Comparison of ENCODE assay signal across 23 mouse cellular contexts in the genomic region with DNA sequence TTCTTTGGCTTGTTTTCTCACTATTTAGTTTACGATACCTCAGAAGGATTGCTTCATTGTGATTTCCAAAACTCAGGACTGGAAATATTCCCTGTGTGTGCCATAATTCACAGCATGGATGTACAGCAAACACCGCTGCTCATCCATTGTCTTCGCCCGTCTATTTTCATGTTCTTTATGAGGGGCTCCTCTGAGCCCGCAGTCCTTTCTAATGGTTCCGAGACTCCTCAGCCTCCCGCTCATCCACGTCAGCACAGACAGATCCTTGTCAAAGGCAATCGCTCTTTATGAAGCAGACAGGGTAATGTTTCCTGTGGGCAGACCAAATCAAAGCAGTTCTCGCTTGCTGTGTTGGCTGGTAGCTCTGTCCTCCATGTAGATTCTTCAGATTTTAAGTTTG.
DNase-seq lines count a peak whose midpoint lies in the region; ATAC-seq and TF ChIP-seq lines count a peak whose summit lies in the region.
"Had no signal": no experiment of that assay in that cellular context is flagged by ENCODE, and none has a peak within 500 bp of the region (broad histone marks: within the 10 kb centered on the region; RNA-seq: fewer than 3 reads in every experiment).

No protein-coding gene starts in this region.

- no peaks in the 10 kb centered on the region for H3K36me3 ChIP-seq in hindbrain, embryonic 13.5 days
- no peaks in the 10 kb centered on the region for H3K36me3 ChIP-seq in hindbrain, postnatal 0 days (ENCODE audit: insufficient read depth, low read length)
- H3K36me3 ChIP-seq in neural tube, embryonic 12.5 days: no peaks in the 10 kb centered on the region
- no peaks in the 10 kb centered on the region for H3K36me3 ChIP-seq in neural tube, embryonic 14.5 days (ENCODE audit: control insufficient read depth, insufficient read depth, low read length)
- H3K36me3 ChIP-seq: embryonic facial prominence, embryonic 10.5 days; embryonic facial prominence, embryonic 13.5 days; forebrain, embryonic 10.5 days; hindbrain, embryonic 10.5 days; hindbrain, embryonic 15.5 days had no signal

- H3K27ac ChIP-seq in hindbrain, embryonic 13.5 days: no peak overlapping the region
- H3K27ac ChIP-seq in hindbrain, postnatal 0 days: no peak overlapping the region
- H3K27ac ChIP-seq in neural tube, embryonic 12.5 days: no peak overlapping the region
- H3K27ac ChIP-seq in neural tube, embryonic 14.5 days (ENCODE audit: low read depth, low read length): no peak overlapping the region
- H3K27ac ChIP-seq: embryonic facial prominence, embryonic 10.5 days; embryonic facial prominence, embryonic 13.5 days; forebrain, embryonic 10.5 days; forebrain, embryonic 13.5 days; hindbrain, embryonic 10.5 days; hindbrain, embryonic 15.5 days had no signal

- 75% methylated on average over 10 of the region's 10 CpGs for WGBS in hindbrain, embryonic 13.5 days
- 65% methylated on average over 10 of the region's 10 CpGs for WGBS in hindbrain, postnatal 0 days
- 64% methylated on average over 10 of the region's 10 CpGs for WGBS in neural tube, embryonic 12.5 days
- WGBS in neural tube, embryonic 14.5 days: 45% methylated on average over 10 of the region's 10 CpGs

- H3K4me1 ChIP-seq in hindbrain, embryonic 13.5 days (replicated peaks): no peaks in the 10 kb centered on the region; the same call in 1 of the 2 replicates
- no peaks in the 10 kb centered on the region for H3K4me1 ChIP-seq in hindbrain, postnatal 0 days (ENCODE audit: insufficient read depth, low read length)
- no peaks in the 10 kb centered on the region for H3K4me1 ChIP-seq in neural tube, embryonic 12.5 days
- no peaks in the 10 kb centered on the region for H3K4me1 ChIP-seq in neural tube, embryonic 14.5 days (ENCODE audit: control insufficient read depth, insufficient read depth, low read length)
- H3K4me1 ChIP-seq: embryonic facial prominence, embryonic 10.5 days; embryonic facial prominence, embryonic 13.5 days; forebrain, embryonic 10.5 days; forebrain, embryonic 13.5 days; hindbrain, embryonic 10.5 days; hindbrain, embryonic 15.5 days had no signal

- TF ChIP-seq CTCF in hindbrain, postnatal 0 days (IDR thresholded peaks at IDR 0.05; ENCODE audit: low read depth): no peak

- ATAC-seq in hindbrain, embryonic 13.5 days (ENCODE audit: low FRiP score): peak; percentile 24; the same call in 1 of the 2 replicates
- no peak for ATAC-seq in hindbrain, postnatal 0 days
- ATAC-seq in neural tube, embryonic 12.5 days (ENCODE audit: low FRiP score, low read depth): 0 out of 2 replicates have a peak, but pooled peaks have one; percentile 21
- peak; percentile 85; the same call in 1 of the 2 replicates for ATAC-seq in neural tube, embryonic 14.5 days (ENCODE audit: low read depth)
- ATAC-seq in erythroblast, adult 5-6 weeks (replicated peaks; ENCODE audit: low FRiP score, poor library complexity, severe bottlenecking): no peak
- ATAC-seq: CD4-positive, CD25-positive, alpha-beta regulatory T cell, adult 4 months; forebrain, embryonic 13.5 days; forebrain, embryonic 16.5 days; intestine, postnatal 0 days had no signal

- H3K9me3 ChIP-seq in hindbrain, embryonic 13.5 days: no peaks in the 10 kb centered on the region
- no peaks in the 10 kb centered on the region for H3K9me3 ChIP-seq in hindbrain, postnatal 0 days (ENCODE audit: low read length)
- no peaks in the 10 kb centered on the region for H3K9me3 ChIP-seq in neural tube, embryonic 12.5 days
- H3K9me3 ChIP-seq in neural tube, embryonic 14.5 days (ENCODE audit: control insufficient read depth, low read length): no peaks in the 10 kb centered on the region
- H3K9me3 ChIP-seq: embryonic facial prominence, embryonic 10.5 days; embryonic facial prominence, embryonic 13.5 days; forebrain, embryonic 10.5 days; forebrain, embryonic 13.5 days; hindbrain, embryonic 10.5 days; hindbrain, embryonic 15.5 days had no signal

- DNase-seq in hindbrain, postnatal 0 days (ENCODE audit: low spot score): no peak
- DNase-seq in neural tube, embryonic 10.5 days (ENCODE audit: extremely low spot score, low spot score): no peak
- DNase-seq: adrenal gland, adult 2 months; adrenal gland, postnatal 14 days; cerebellum, adult 11-12 months; cerebellum, adult 8-10 months; cerebellum, postnatal 10 days; gastrocnemius, postnatal 10 days; gastrocnemius, postnatal 36 days had no signal

- no peaks in the 10 kb centered on the region for H3K27me3 ChIP-seq in hindbrain, embryonic 13.5 days
- no peaks in the 10 kb centered on the region for H3K27me3 ChIP-seq in hindbrain, postnatal 0 days (ENCODE audit: insufficient read depth, low read length)
- no peaks in the 10 kb centered on the region for H3K27me3 ChIP-seq in neural tube, embryonic 12.5 days (replicated peaks)
- no peaks in the 10 kb centered on the region for H3K27me3 ChIP-seq in neural tube, embryonic 14.5 days (ENCODE audit: control insufficient read depth, insufficient read depth, low read length)
- H3K27me3 ChIP-seq: embryonic facial prominence, embryonic 13.5 days; forebrain, embryonic 13.5 days; hindbrain, embryonic 15.5 days had no signal

- no peak overlapping the region for H3K4me2 ChIP-seq in hindbrain, embryonic 13.5 days
- no peak overlapping the region for H3K4me2 ChIP-seq in hindbrain, postnatal 0 days (ENCODE audit: low read depth, low read length)
- no peak overlapping the region for H3K4me2 ChIP-seq in neural tube, embryonic 12.5 days (replicated peaks)
- H3K4me2 ChIP-seq in neural tube, embryonic 14.5 days (ENCODE audit: low read depth, low read length): no peak overlapping the region
- H3K4me2 ChIP-seq: embryonic facial prominence, embryonic 13.5 days; forebrain, embryonic 13.5 days; heart, embryonic 11.5 days; hindbrain, embryonic 15.5 days had no signal

- H3K4me3 ChIP-seq in hindbrain, embryonic 13.5 days: no peak overlapping the region
- no peak overlapping the region for H3K4me3 ChIP-seq in hindbrain, postnatal 0 days (ENCODE audit: low read length)
- H3K4me3 ChIP-seq in neural tube, embryonic 12.5 days: no peak overlapping the region
- no peak overlapping the region for H3K4me3 ChIP-seq in neural tube, embryonic 14.5 days (ENCODE audit: low read depth, low read length)
- H3K4me3 ChIP-seq: embryonic facial prominence, embryonic 10.5 days; embryonic facial prominence, embryonic 13.5 days; forebrain, embryonic 10.5 days; forebrain, embryonic 13.5 days; hindbrain, embryonic 10.5 days; hindbrain, embryonic 15.5 days had no signal

- no peak overlapping the region for H3K9ac ChIP-seq in hindbrain, embryonic 13.5 days
- no peak overlapping the region for H3K9ac ChIP-seq in hindbrain, postnatal 0 days (replicated peaks; ENCODE audit: low read length)
- no peak overlapping the region for H3K9ac ChIP-seq in neural tube, embryonic 12.5 days
- no peak overlapping the region for H3K9ac ChIP-seq in neural tube, embryonic 14.5 days (replicated peaks; ENCODE audit: low read depth, low read length)
- H3K9ac ChIP-seq: embryonic facial prominence, embryonic 13.5 days; forebrain, embryonic 13.5 days; hindbrain, embryonic 15.5 days had no signal

Comparison
In these comparisons a context has a peak if more than half of its experiments do, and no peak if none do; other contexts are left out.
1. ATAC-seq: peak in hindbrain, embryonic 13.5 days (single experiment), neural tube, embryonic 12.5 days (single experiment) and neural tube, embryonic 14.5 days (single experiment); none in hindbrain, postnatal 0 days (single experiment) and erythroblast, adult 5-6 weeks (single experiment).